Mouse (Mus musculus) ES-Bruce4 (cell line): ENCODE results near the gene Nfe2l2. TPM values are rescaled to one million over a fixed set of nuclear protein-coding genes. Genes with fewer than 3 reads are reported as not detected.
"Not testable (repeated sequence)": the region's sequence is repeated elsewhere in the genome, so short reads cannot be mapped to it uniquely, and the experiment has no call there.

ENCODE experiments used
- H3K27ac ChIP-seq: 2 replicates; pipeline ENCODE4 v1.5.1; 2012; ENCODE audit warnings: low read length, inconsistent platforms; ENCODE audit not compliant: insufficient read depth
- H3K27me3 ChIP-seq: 2 replicates; pipeline ENCODE4 v1.6.1; 2012; ENCODE audit warnings: mild to moderate bottlenecking, low read length, inconsistent platforms; ENCODE audit not compliant: control insufficient read depth, poor library complexity, insufficient read depth, severe bottlenecking
- H3K36me3 ChIP-seq: 2 replicates; pipeline ENCODE4 v1.6.1; 2012; ENCODE audit warnings: inconsistent platforms, mild to moderate bottlenecking, low read length, moderate library complexity; ENCODE audit not compliant: control insufficient read depth, poor library complexity, insufficient read depth, severe bottlenecking
- H3K4me1 ChIP-seq: one replicate; pipeline ENCODE4 v1.8.1; 2011; ENCODE audit warnings: low read length; ENCODE audit not compliant: control insufficient read depth, insufficient read depth
- H3K4me3 ChIP-seq: 2 replicates; pipeline ENCODE4 v1.5.1; 2011; ENCODE audit warnings: low read depth, mild to moderate bottlenecking, low read length
- H3K9ac ChIP-seq: 2 replicates; pipeline ENCODE4 v1.6.1; 2012; ENCODE audit warnings: low read depth, mild to moderate bottlenecking, inconsistent platforms; ENCODE audit not compliant: poor library complexity, severe bottlenecking
- H3K9me3 ChIP-seq: replicated peaks from 2 replicates; pipeline ENCODE4 v1.6.1; 2012; ENCODE audit warnings: mild to moderate bottlenecking, low read length, inconsistent platforms; ENCODE audit not compliant: control insufficient read depth, poor library complexity, insufficient read depth, severe bottlenecking
- CTCF ChIP-seq: IDR thresholded peaks from one replicate; pipeline ENCODE4 v1.8.1; 2011; ENCODE audit warnings: low read depth, low read length
- EP300 ChIP-seq: IDR thresholded peaks from 2 replicates; pipeline ENCODE4 v1.6.1; 2011; ENCODE audit warnings: low read depth, low read length; ENCODE audit not compliant: insufficient read depth
- POLR2A ChIP-seq: IDR thresholded peaks from one replicate; pipeline ENCODE4 v1.8.1; 2011; ENCODE audit warnings: low read length; ENCODE audit not compliant: insufficient read depth
- polyA plus RNA-seq: library from polyadenylated mRNA; stranded (reverse); fragments of >200 nt; gene quantifications from 2 replicates; pipeline ENCODE4 v1.2.4, GENCODE M21; 2011; ENCODE audit warnings: low read depth; ENCODE audit not compliant: missing spikeins, insufficient read depth, insufficient read length

Gene Nfe2l2
- polyA plus RNA-seq, 1 experiment: 105 TPM

DNA sequence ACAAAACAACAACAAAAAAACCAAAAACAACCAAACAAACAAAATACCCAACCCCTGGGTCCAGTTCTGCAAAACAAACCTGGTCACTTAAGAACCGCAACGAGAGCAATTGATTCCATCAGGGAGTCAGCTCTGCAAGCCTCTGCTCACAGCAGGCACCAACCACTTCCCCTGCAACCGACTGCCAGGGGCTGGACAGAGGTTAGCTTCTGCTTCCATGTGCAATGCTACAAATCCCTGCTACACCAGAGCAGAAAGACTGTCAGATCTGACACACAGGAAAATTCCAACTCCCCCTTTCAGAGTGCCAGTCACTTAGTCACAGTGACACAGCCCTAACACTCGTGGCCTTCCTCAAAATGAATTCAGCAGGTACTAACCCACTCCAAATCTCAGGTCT lies 6.4 kb downstream of the Nfe2l2 start:
- peaks cover 5% of the 10 kb centered on the region; the same call in 1 of the 2 replicates for H3K36me3 ChIP-seq
- no peak overlapping the region for H3K4me3 ChIP-seq
- TF ChIP-seq POLR2A (no peak), EP300 (no peak), CTCF (no peak)
- H3K9ac ChIP-seq: no peak overlapping the region; the same call in 1 of the 2 replicates
- no peaks in the 10 kb centered on the region for H3K9me3 ChIP-seq
- no peaks in the 10 kb centered on the region for H3K27me3 ChIP-seq
- H3K27ac ChIP-seq: peak overlapping the region; percentile 9; the same call in 1 of the 2 replicates
- H3K4me1 ChIP-seq: peaks cover 10% of the 10 kb centered on the region

DNA sequence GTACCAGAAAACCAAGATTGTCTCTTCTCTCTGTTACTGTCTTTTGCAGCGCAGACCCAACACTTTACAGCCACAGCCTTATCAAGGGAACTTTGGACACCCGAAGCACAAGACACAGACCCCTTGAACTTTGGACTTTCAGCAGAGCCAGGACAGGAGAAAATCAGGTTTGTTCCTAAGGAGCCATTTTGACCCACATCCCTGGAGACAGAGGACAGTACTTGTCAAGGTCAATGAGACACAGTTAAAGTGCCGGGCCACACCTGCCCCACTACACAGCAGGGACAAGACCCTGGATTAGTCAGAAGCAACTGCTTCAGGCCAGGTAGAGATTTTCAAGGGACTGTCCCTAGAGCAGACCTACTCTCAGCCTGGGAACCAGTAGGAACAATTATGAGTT lies 7.2 kb downstream of the Nfe2l2 start:
- Histone ChIP-seq H3K36me3 (peaks cover 5% of the 10 kb centered on the region; the same call in 1 of the 2 replicates), H3K27ac (no peak overlapping the region), H3K9ac (no peak overlapping the region), H3K9me3 (no peaks in the 10 kb centered on the region), H3K27me3 (no peaks in the 10 kb centered on the region), H3K4me3 (no peak overlapping the region), H3K4me1 (peaks cover 12% of the 10 kb centered on the region)
- TF ChIP-seq EP300 (0 out of 2 replicates have a peak, but pooled peaks have one; percentile 52), POLR2A (no peak)

DNA sequence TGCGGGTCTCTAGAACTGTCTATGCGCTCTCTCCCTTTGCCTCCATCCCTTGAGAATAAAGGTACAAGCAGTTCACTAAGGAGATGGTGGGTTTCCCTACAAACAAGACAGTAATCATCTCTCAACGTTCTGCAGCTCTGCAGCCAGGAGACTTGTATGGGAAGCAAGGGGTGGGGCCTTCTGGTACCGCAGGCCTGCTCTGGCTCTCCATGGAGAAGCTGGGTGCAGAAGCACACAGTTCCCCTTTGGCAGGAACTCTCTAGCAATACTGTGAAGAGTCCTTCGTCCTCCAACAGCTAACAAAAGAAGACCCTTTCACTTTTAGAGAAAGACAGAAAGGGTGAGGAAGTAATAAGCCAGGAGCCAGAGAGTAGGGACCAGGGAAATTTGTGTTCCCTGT lies 8.1 kb downstream of the Nfe2l2 start:
- no peak for TF ChIP-seq CTCF
- H3K4me1 ChIP-seq: peaks cover 14% of the 10 kb centered on the region
- no peak overlapping the region for H3K9ac ChIP-seq
- H3K4me3 ChIP-seq: no peak overlapping the region
- H3K27me3 ChIP-seq: no peaks in the 10 kb centered on the region
- H3K36me3 ChIP-seq: peaks cover 5% of the 10 kb centered on the region; the same call in 1 of the 2 replicates
- H3K9me3 ChIP-seq: no peaks in the 10 kb centered on the region
- peak overlapping the region; percentile 41; the same call in 1 of the 2 replicates for H3K27ac ChIP-seq

DNA sequence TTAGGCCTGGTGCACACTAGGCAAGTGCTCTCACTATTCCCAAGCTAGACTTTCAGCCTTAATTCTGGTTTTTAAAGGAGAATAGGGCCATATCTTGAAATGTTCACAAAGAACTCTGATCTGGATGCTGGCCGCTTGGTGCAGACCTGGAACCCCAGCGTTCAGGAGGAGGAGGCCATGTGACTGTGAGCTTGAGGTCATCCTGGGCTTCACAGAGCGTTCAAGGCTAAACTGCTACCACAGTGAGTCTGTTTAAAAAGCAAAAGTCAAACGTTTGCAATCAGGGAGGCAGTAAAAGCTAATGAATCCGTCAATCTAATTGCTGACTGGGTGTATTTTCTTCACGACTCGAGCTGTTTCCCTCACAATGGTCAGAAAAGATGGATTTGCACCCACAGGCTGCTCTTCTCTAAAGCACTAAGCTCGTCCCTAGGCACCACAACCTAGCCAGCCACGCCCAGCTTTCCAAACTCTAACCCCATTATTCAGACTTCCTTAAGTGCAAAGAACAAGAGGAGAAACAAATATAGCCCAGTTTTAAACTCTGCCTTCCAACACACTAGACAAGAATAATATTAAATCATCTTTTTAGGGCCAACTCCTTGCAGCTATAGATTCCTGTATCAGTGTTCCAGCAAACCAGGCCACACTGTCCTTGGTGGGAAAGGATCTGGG lies 8.6 kb downstream of the Nfe2l2 start:
- Histone ChIP-seq H3K9me3 (no peaks in the 10 kb centered on the region), H3K27ac (peak overlapping the region; percentile 41; the same call in 1 of the 2 replicates), H3K36me3 (peaks cover 5% of the 10 kb centered on the region; the same call in 1 of the 2 replicates), H3K9ac (no peak overlapping the region), H3K4me3 (no peak overlapping the region), H3K27me3 (no peaks in the 10 kb centered on the region), H3K4me1 (peaks cover 14% of the 10 kb centered on the region)
- TF ChIP-seq EP300 (no peak), POLR2A (no peak), CTCF (no peak)

DNA sequence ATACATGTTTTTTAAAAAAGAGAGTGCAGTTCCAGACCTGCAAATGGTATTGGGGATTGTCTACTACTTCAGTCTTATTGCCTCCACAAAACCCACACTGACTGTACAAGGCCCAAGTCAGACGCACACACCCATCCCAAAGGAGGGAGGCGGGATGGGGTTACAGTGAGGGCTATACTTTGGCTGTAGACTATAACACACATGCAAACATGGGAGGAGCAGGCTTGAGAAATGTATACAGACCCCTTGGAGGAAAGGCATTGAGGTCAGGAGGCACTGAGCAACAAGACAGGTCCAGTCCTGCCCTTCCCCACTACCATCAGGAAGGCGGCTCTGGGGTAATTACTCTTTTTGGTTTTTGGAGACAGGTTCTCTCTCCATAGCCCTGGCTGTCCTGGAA lies 9.5 kb downstream of the Nfe2l2 start:
- H3K27me3 ChIP-seq, H3K36me3 ChIP-seq, H3K9ac ChIP-seq, H3K27ac ChIP-seq, H3K4me3 ChIP-seq, H3K9me3 ChIP-seq: not testable (repeated sequence)
- H3K4me1 ChIP-seq: peaks cover 14% of the 10 kb centered on the region

DNA sequence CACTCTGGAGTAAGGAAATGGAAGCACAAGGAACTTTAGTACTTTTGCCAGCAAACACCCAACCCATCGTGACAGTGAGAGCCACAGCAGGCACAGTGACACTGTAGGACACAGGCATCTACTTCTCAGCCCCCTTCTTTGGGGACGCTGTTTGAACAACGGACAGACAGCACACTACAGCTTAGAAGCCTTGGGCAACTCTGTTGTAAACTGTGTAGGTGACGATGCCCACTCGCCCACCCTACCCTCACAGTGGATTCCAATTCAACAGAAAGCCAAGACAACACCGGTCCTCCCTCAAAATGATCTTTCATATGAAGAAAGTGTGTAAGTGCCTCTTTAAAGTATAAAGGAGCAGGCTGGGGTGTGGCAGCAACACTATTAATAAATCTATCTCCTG lies 12.1 kb downstream of the Nfe2l2 start:
- no peak overlapping the region for H3K9ac ChIP-seq
- H3K27me3 ChIP-seq: no peaks in the 10 kb centered on the region
- H3K4me1 ChIP-seq: peaks cover 12% of the 10 kb centered on the region
- peaks cover 2% of the 10 kb centered on the region; the same call in 1 of the 2 replicates for H3K36me3 ChIP-seq
- no peaks in the 10 kb centered on the region for H3K9me3 ChIP-seq
- TF ChIP-seq CTCF: no peak
- no peak for TF ChIP-seq POLR2A
- TF ChIP-seq EP300: no peak
- H3K4me3 ChIP-seq: no peak overlapping the region
- no peak overlapping the region for H3K27ac ChIP-seq
